Mouse (Mus musculus) B cell, adult 2 months (primary cell): ENCODE data around the gene Gm2115.

ENCODE experiments used
- DNase-seq, 2 experiments: peaks; one replicate each; pipeline ENCODE4 v3.0.0; 2022

Gene Gm2115

DNA sequence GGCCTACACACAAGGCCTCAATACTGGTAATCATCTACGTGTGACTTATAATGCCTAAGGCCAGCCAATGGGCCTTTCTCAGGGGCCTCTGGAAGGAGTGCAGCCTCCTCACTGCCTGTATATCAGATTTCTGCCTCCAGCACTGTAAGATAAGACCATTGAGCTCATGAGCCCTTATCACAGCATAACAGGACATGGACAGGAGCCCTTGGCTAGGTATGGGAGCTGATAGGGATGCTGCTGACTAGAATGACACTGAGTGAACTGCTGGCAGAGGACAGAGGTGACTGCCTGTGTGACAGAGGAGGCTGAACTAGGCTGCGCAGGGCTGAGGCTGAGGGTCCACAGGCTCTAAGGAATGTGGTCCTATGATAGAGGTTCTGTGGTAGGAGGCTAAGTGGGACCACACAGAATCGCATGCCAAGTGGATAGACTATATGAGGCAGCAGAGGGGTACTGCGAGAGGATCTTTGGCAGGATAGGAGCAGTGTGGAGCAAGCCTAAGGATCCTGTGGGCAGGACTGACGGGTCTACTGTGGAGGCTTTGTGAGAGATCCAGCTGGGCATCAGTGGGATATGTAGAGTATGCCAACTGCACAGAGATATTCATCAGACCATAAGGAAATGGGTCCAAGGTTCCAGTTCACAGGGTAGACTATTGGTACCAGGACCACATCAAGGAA lies 58.5 kb downstream of the Gm2115 start:
- DNase-seq, result no peak

DNA sequence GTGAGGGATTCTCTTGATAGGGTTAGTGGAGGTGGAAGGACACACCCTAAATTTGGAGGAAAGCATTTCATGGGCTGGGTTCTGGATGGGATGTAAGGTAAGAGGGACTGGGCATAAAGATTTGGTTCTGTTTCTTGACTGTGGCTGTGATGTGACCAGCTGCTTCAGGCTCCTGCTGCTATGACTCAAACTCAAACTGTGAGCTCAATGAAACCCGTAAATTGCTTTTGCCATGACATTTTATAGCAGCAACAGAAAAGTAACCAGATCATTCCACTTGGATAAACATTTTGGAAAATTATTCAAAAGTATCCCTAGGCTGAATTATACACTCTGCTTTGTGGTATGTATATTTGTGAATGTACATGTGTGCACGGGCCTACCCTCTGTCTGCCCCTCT lies 61.9 kb downstream of the Gm2115 start:
- no peak for DNase-seq

DNA sequence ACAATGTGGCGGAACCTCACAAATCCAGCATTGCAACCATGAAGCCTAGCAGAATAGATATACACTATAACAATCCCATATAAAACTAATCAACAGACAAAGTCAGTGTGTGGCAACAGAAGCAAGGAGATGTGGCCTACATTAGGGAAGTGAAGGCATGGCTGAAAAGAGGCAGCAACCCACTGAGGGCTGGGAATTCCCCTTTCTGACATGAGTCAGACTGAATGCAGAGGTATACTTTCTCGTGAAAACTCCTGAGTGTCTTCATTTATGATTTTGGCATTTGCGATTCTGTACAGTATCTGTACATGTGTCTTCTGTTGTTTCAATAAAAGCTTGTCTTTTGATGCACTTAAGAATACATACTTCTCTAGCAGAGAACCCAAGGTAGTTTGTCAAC lies 62.6 kb downstream of the Gm2115 start:
- peak; percentile 16 to 28 for DNase-seq

DNA sequence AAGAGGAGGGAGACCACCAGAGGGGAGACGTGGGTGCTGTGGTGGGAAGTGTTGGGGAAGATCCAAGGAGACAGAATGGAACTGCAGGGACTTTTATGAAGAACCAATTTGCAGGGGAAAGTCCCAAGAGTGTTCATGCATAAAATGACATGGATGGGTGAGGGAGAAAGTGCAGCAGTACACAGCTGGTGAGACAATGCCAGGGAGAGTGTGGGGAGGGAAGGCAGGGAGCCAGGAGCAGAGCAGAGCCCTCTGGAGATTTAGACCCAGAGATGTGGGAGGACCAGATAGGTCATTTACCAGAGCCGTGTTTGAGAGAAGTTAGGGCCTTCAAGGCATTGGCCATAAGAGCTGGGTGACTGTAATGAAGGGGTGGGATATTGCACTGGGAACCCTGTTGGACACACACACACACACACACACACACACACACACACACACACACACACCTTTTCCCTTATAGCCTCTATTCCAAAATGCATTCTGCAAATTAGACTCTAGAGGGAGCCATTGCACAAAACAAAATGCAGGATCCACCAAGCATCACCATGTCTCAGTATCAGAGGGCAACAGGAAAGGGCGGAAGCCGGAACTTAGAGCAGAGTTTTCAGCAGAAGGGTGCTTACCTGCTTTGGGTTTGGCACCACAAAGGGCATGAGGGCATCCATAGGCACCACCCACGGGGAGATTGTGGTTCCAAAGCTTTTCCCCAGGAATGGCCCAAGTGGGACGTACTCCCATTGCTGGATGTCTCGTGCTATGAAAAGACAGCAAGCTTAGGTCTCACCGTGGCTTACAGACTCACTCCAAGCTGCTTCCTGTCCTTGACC lies 65.5 kb downstream of the Gm2115 start:
- DNase-seq, result peak; percentile 47 to 56

DNA sequence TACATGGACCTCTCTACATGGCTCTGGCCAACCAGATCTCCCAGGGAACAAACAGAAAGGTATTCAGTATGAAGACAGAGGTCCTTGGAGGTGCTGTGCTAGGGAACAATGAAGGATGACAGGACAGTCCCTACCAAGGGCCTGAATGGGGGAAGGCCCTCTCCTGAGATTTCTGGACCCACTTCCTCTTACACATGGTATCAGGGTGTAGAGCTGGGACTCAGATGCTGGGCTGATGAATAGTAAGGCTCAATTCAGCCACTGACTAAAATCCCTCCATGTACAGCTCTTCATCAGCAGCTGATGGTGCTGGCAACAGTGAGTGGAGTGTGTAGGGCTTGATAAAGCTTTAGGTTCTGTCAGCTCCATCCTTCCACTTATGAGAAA lies 66.2 kb downstream of the Gm2115 start:
- DNase-seq, result no peak

DNA sequence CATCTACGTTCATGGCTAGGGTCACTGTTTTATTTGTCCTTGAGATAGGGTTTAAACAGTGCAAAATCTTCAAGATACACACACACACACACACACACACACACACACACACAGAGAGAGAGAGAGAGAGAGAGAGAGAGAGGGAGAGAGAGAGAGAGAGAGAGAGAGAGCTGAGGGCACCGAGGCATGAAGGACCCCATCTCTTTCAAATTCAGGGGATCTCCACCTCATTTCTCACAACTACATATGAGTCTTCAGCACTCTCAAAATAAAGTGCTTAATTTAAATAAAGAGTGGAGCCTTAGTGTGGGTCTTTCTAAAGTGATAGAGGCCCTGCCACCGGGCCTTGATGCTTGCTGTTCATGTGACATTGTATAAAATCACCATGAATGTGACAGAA lies 67.2 kb downstream of the Gm2115 start:
- no peak for DNase-seq

DNA sequence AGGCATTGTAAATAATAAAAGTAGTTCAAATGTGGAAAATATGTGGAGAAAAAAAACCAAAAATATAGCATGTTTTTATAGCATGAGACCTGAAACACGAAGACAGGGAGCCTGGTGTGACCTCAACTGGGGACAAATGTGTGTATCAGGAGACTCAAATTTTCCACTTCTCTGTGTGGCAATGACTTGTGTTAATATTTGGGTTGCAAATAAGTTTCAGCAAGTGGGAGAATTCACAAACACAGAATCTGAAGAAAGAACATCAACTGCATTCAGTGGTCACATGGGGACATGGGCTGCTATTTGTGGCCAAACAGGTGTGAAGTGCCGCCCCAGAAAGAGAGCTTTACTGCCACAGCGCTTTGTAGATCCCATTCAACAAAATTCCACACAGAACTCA lies 67.9 kb downstream of the Gm2115 start:
- DNase-seq, result no peak

DNA sequence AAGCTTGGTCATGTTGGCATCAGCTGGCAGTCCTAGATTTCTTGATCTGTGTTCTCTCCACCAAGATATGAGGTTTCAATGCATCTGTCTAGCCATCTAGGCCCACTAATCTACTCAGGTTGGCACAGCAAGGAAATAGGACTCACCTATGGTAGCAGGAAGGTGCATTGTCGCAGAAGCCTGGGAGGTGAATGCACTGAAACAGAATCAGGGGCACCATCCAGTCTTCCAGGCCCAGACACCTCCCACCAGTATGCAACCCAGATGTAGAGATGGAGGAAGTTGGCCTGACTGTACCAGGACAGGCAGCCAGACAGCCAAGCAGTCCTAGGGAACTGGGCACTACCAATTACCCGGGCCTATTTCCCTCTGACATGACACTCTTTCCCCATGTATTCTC lies 71.9 kb downstream of the Gm2115 start:
- no peak for DNase-seq

DNA sequence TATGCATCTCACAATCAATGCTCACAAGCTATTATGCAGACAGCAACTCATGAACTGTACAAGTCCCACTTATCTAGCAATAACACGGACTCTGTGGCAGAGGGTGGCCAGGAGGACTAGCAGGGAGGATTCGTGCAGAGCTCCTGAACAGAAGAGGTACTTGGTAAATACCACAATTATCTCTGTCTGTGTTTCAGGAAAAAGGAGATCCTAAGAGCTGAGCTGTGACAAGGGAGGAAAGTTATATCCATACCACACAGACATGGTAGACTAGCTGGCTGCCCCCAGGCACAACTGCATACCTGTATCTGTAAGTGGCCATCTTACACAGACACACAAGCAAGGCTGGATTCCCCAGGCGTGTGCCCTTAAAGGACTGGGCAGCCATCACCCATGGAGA lies 72.6 kb downstream of the Gm2115 start:
- DNase-seq, result no peak

DNA sequence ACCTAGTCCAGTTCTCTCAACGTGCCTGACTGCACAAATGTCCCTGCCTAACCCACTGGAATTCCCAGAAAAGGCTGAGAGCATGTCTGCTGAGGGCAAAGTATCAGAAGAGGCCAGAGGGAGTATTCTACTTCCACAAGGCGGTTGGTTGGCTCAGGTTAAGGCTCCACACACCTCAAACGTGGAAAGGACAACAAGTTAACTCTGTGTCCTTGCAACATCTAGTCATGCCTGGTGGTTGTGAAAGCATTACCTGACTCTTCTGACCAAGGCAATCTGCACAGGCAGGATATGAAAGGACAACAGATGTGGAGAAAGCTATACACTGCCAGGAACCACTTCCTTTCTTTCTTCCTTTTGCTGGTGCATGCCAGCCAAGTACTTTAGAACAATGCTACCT lies 75.7 kb downstream of the Gm2115 start:
- no peak for DNase-seq

DNA sequence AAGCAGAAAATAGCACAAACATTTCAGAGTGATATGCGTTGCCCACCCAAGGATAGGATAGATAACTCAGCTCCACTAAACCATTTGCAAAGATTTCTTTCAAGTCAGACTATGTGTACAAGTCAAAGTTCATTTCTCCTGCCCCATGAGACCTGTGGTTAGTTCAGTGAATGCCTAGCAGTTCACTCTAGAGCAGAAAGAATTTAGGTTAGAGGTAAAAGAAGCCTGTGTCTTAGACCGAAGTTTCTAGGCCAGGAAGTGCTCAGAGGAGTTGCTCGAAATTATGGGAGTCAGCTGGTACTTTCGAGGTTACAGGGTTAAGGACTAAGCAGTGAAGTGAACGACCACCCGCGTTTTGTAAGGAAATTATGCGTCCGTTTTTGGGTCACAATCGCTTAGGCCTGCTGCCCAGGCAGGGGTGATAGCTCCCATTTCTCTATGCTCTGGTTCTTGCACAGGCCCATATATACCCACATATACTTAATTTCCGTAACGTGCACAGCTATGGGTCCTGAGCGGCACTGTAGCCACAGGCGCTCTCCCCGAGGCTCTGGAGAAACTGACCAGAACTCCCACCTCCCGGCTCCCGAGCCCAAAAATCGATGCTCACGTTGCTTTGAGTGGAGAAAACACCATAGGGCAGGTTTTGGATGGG lies 76.4 kb downstream of the Gm2115 start:
- DNase-seq, result peak; percentile 5 to 20

DNA sequence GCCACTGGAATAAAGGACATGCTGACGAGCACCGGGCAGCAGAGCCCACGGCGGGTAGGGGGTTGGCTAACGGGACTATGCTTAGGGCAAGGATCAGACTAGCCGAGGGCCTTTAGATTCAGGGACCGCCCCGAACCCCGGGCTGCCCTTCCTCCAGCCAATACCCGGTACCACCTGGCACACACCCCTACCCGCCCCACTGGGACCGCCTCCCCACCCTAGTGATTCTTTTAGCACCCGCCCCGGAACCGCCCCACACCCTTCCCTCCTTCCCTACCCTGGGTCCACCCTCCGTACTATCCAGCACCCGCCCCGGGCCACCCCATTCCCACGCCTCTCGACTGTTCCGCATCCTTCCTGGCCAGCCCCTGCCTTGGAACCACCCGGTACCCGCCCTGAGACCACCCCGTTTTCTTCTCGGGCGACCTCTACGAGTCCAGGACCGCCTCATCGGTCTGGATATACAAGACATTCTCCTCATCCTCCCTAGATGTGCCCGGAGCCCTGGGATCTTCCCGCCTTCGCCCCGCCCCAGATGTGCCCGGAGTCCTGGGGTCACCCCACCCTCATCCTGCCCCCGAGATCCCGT lies 77.0 kb downstream of the Gm2115 start:
- peak; percentile 48 for DNase-seq

DNA sequence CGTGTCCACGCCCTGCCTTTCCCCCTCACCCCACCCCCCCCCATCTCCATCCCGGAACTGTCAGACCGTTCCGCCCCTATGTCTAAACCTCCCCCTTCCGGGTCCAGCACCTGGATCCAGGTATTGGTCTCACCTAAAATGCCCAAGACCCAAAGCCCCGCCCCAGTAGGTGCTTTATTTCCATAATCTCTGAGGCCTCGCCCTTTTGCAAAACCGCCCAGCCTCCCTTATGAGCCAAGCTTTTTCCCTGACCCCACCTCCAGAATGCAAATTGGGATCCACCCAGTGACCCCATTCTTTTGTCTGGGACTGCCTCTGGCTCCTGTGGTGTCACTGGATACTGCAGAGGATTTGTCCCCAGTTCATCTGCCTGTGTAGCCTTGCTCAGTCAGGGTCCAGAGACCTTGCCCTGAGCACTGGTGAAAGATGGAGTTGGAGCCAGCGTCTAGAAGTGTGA lies 77.6 kb downstream of the Gm2115 start, which contains the start of gene Fah:
Gene Fah (minus strand): TSS at position 430 of the 457 bp plus-strand sequence.
- peak in 1 of 2 experiments; percentile 15 for DNase-seq

DNA sequence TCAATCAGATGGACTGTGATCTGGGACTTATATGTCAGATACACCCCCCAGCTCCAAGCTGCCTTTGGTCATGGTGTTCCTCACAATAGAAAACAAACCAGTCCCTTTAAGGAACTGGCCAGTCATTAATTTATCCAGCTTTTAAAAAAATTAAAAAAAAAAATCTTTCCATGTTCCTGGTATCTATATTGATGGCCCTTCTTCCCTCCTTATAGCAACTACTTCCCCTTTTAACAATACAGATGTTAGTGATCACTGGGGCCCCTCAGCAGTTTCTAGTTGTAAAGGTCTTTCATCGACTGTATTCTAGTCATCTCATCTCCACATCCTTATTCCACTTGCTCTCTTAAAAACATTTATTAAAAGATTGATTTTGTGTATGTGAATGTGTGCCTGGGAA lies 82.9 kb downstream of the Gm2115 start:
- no peak for DNase-seq

DNA sequence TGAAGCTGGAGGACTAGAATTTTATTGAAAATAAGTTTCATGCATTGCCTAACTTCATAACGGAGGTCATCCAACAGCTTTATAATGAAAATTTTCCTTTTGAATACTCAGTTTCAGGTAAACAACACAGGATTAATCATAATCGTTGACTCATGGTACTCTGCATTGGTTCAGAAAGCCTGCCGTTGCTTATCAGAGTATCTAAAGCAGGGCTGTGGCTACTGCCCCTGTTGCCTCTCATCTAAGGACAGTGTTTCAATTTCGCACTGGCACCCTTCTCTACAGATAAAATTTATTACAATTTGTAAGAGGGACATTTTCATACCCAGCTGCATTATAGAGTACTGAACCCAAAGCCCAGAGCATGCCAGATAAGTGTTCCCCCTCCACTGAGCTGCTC lies 83.7 kb downstream of the Gm2115 start:
- no peak for DNase-seq

DNA sequence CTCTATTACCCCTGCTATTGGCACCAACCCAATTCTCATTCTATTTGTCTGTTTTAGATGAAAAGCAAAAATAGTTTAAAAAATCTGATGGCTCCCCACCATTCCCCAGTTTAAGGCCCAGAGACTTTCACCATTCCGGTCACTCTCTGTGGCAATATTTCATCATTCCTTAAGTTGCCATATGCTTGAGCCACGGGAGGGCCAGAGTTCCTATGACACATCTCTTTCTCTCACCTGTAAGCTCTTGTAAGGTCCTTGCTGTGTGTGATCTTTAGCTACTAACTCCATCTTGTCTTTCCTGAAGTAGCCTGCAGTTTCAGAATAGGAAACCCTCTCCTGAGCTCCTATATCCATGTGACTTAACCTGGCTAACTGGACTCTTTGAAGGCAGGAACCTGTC lies 90.2 kb downstream of the Gm2115 start:
- no peak for DNase-seq

DNA sequence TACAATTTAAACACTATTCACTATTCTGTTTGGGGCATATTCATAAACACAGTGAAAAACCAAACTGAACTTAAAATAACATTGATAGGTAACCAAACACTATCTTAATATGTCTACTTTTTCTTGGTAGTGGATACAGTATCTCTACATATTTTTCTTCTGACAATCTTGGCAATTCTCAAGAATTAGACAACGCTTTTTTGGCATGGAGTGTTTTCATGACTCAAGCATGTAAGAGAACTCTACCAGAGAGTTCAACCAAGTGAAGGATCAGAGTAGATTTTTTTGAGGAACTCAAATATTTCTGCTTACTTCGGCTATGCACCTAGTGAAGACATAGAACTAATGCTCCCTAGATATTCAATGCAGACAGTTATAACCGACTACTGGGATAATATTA lies 92.2 kb downstream of the Gm2115 start:
- no peak for DNase-seq

DNA sequence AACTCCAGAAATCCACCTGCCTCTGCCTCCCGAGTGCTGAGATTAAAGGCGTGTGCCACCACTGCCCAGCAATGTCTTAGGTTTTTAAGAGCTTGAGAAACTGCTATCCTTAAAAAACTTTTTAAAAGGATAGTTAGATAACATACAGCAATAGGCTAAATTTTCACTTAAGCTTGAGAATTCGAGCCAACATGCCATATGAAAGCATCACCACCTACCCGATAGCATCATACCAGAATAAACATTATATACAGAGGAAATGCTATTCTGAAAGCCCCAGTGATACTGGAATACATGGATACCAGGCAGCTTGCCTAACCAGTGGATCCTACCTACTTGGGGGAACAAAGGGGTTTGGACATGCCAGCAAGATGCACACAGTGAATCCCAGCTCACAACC lies 95.0 kb downstream of the Gm2115 start:
- no peak for DNase-seq

DNA sequence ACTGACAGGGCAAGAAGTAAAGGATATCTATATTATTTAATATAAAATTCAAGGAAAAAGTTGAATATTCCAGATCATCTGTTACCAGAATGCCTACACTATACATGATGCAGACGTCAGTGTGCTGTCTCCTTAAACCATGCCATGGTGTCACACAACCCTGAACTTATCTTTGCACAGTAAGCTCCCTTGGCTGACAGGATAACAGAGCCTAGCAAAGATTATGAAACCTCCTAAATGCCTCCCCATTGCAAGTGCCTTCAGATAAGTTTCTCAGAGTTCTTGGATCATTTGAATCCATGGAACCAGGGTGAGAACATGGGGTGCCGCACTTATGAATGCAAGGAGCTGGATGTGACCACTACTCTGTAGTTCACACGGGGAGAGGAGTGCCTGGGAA lies 103.1 kb downstream of the Gm2115 start:
- no peak for DNase-seq
